Mouse (Mus musculus): ENCODE measurements around the gene Mogat1. TPM values are rescaled to one million over a fixed set of nuclear protein-coding genes. Genes with fewer than 3 reads are reported as not detected.
A peak's percentile ranks its signal among the peaks of the same experiment; 100 is the strongest.
"Not testable (repeated sequence)": the region's sequence is repeated elsewhere in the genome, so short reads cannot be mapped to it uniquely, and the experiment has no call there.

Mogat1 gene
- polyA plus RNA-seq (2014; fragmentation: Nextera tagmentation; extraction: Ambion mirVana), result not detected in 2 replicates

- H3K36me3 ChIP-seq (ENCODE audit: control insufficient read depth, insufficient read depth, low read length), result no peaks in the 10 kb centered on the region
These were observed at the start of gene Mogat1 for GRCm38 (mm10) chr1:78510862-78511261. TSS of gene Mogat1 (plus strand) at chr1:78510991.

GRCm38 (mm10) chr1:78472441-78472840 lies 38.4 kb upstream of the Mogat1 start:
- ATAC-seq (replicated peaks; ENCODE audit: low FRiP score), result no peak
- no peak overlapping the region for H3K4me3 ChIP-seq (ENCODE audit: low read depth, low read length)
- WGBS, result 90% methylated on average over 5 of the region's 5 CpGs

More at GRCm38 (mm10) chr1:78510862-78511261, at the start of gene Mogat1:
- no peak within 1 kb of the TSS for H3K27ac ChIP-seq (ENCODE audit: low read depth, low read length)
- H3K27me3 ChIP-seq (ENCODE audit: control insufficient read depth, insufficient read depth, low read length), result no peaks in the 10 kb centered on the region
- WGBS, result 61% methylated on average over 5 of the region's 5 CpGs
- H3K4me3 ChIP-seq (ENCODE audit: low read depth, low read length), result peak within 1 kb of the TSS; percentile 29
- peak within 1 kb of the TSS; percentile 55 for H3K4me2 ChIP-seq (ENCODE audit: low read depth, low read length, severe bottlenecking)
- DNase-seq (ENCODE audit: low spot score) (no peak), ATAC-seq (replicated peaks; ENCODE audit: low FRiP score) (no peak)
- peak within 1 kb of the TSS; percentile 55 for H3K9ac ChIP-seq (ENCODE audit: low read length)
- H3K9me3 ChIP-seq (ENCODE audit: control insufficient read depth, low read length), result no peaks in the 10 kb centered on the region
- H3K4me1 ChIP-seq (replicated peaks; ENCODE audit: control insufficient read depth, insufficient read depth, low read length), result 0 out of 2 replicates have a peak, but pooled peaks cover 3% of the 10 kb centered on the region

DNA sequence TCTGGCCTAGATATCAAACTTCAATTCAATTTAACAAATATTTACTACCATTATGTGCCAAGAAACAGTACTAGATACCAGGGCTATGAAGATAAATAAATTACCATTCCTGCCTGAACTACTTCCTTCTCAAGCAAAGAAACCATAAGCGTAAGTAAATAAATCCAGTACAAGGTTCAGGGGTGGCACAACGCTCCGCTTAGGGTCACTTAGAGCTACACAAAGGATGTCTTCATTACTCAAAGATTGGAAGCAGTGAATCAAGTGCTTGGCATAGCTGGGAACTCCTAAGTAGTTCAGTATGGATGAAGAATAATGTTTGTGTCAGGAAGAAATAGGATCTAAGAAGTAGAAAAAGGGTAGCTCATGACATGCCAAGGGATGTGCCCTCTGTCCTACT lies 27.4 kb upstream of the Mogat1 start:
- WGBS, result 89% methylated on average over 3 of the region's 3 CpGs
- DNase-seq (ENCODE audit: low spot score) (no peak), ATAC-seq (replicated peaks; ENCODE audit: low FRiP score) (no peak)
- H3K4me1 ChIP-seq (replicated peaks; ENCODE audit: control insufficient read depth, insufficient read depth, low read length), result peaks cover 7% of the 10 kb centered on the region; the same call in 1 of the 2 replicates
- H3K9me3 ChIP-seq (ENCODE audit: control insufficient read depth, low read length), result no peaks in the 10 kb centered on the region
- no peak overlapping the region for H3K27ac ChIP-seq (ENCODE audit: low read depth, low read length)
- H3K4me2 ChIP-seq (ENCODE audit: low read depth, low read length, severe bottlenecking), result no peak overlapping the region
- no peak overlapping the region for H3K9ac ChIP-seq (ENCODE audit: low read length)
- H3K36me3 ChIP-seq (ENCODE audit: control insufficient read depth, insufficient read depth, low read length), result no peaks in the 10 kb centered on the region
- H3K4me3 ChIP-seq (ENCODE audit: low read depth, low read length), result no peak overlapping the region
- H3K27me3 ChIP-seq (ENCODE audit: control insufficient read depth, insufficient read depth, low read length), result no peaks in the 10 kb centered on the region

More at GRCm38 (mm10) chr1:78472441-78472840, 38.4 kb upstream of the Mogat1 start:
- Histone ChIP-seq H3K4me1 (replicated peaks; ENCODE audit: control insufficient read depth, insufficient read depth, low read length) (no peaks in the 10 kb centered on the region), H3K36me3 (ENCODE audit: control insufficient read depth, insufficient read depth, low read length) (peaks cover 3% of the 10 kb centered on the region; the same call in 1 of the 2 replicates), H3K27ac (ENCODE audit: low read depth, low read length) (no peak overlapping the region), H3K4me2 (ENCODE audit: low read depth, low read length, severe bottlenecking) (no peak overlapping the region), H3K27me3 (ENCODE audit: control insufficient read depth, insufficient read depth, low read length) (no peaks in the 10 kb centered on the region), H3K9ac (ENCODE audit: low read length) (no peak overlapping the region), H3K9me3 (ENCODE audit: control insufficient read depth, low read length) (no peaks in the 10 kb centered on the region)
- no peak for DNase-seq (ENCODE audit: low spot score)

DNA sequence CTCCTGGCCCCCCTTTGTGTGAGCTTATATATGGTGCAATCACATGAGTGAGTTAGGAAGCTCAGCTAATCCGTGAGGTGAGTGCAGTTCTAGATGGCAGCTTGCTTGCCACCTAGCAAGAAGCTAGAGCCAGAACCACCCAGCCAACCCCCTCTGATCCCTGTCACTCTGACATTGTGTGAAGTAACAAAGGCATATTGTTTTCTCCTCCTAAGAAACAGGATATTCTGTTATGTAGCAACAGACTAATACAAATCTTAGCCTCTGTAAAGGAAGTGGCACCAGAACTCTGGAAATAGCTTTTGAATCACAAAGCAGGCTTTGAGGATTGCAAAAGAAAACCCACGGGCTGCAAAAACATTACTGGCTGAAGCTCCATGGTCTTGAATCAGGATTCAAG lies 26.4 kb upstream of the Mogat1 start:
- Histone ChIP-seq H3K27ac (ENCODE audit: low read depth, low read length) (no peak overlapping the region), H3K36me3 (ENCODE audit: control insufficient read depth, insufficient read depth, low read length) (no peaks in the 10 kb centered on the region), H3K9ac (ENCODE audit: low read length) (no peak overlapping the region), H3K27me3 (ENCODE audit: control insufficient read depth, insufficient read depth, low read length) (no peaks in the 10 kb centered on the region), H3K4me2 (ENCODE audit: low read depth, low read length, severe bottlenecking) (no peak overlapping the region), H3K9me3 (ENCODE audit: control insufficient read depth, low read length) (no peaks in the 10 kb centered on the region), H3K4me3 (ENCODE audit: low read depth, low read length) (no peak overlapping the region), H3K4me1 (replicated peaks; ENCODE audit: control insufficient read depth, insufficient read depth, low read length) (peaks cover 7% of the 10 kb centered on the region; the same call in 1 of the 2 replicates)
- ATAC-seq (replicated peaks; ENCODE audit: low FRiP score) (no peak), DNase-seq (ENCODE audit: low spot score) (no peak)
- 43% methylated on average over 2 of the region's 2 CpGs for WGBS

DNA sequence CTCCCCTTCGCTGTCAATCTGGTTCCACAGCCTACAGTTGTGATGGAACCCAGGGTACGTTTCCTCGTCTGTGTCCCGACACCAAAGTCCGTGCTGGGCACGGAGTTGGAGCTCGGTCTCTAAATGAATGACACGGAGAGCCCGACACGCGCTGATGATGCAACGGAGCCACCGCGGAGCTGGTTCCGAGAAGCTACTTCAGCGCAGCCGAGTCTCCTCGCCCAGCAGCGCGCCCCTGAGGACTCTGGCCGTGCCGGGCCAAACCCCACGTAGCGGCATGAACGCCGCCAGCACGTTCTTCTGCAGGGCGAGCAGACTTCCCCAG lies 22.4 kb upstream of the Mogat1 start:
- 0% methylated on average over 28 of the region's 28 CpGs for WGBS
- Histone ChIP-seq H3K9ac (ENCODE audit: low read length) (peak overlapping the region; percentile 83), H3K27me3 (ENCODE audit: control insufficient read depth, insufficient read depth, low read length) (no peaks in the 10 kb centered on the region), H3K4me1 (replicated peaks; ENCODE audit: control insufficient read depth, insufficient read depth, low read length) (peaks cover 7% of the 10 kb centered on the region; the same call in 1 of the 2 replicates), H3K27ac (ENCODE audit: low read depth, low read length) (no peak overlapping the region), H3K4me3 (ENCODE audit: low read depth, low read length) (peak overlapping the region; percentile 80), H3K36me3 (ENCODE audit: control insufficient read depth, insufficient read depth, low read length) (no peaks in the 10 kb centered on the region), H3K4me2 (ENCODE audit: low read depth, low read length, severe bottlenecking) (peak overlapping the region; percentile 87), H3K9me3 (ENCODE audit: control insufficient read depth, low read length) (no peaks in the 10 kb centered on the region)
- DNase-seq (ENCODE audit: low spot score) (no peak), ATAC-seq (replicated peaks; ENCODE audit: low FRiP score) (no peak)

DNA sequence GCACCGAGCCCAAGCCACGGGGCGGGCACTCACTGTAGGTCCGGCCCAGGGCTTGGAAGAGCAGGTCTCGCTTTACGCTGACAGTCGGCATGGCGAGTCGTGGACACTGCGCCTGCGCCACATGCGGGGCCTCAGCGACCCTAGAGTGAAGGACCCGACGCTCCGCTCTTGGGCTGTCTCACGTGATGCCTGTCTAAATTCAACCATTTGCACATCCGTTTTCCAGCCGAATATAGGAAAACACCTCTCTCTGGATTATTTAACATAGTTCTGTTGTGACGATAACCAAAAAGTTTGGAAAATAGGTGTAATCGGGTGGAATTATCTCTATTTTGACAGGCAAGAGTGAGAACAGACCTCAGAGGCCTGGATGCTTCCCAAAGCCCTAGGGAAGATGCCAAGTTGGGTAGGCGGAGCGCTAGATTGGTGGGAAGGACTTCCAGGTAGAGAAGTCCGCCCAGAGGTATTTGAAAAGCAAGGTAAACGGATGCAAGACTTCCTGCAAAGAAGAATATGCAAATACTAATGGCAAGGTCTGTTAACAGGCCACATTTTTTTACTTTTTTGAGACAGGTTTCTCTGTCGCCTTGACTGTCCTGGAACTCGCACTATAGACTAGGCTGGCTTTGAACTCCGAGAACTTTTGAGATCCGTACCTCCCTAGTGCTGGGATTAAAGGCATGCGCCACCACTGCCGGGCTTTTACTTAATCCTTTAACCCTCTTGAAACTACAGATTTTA lies 21.9 kb upstream of the Mogat1 start, which contains the start of gene Farsb:
Gene Farsb (minus strand): TSS at position 146 of the 741 bp plus-strand sequence.
- Histone ChIP-seq H3K27ac (ENCODE audit: low read depth, low read length) (no peak within 1 kb of the TSS), H3K36me3 (ENCODE audit: control insufficient read depth, insufficient read depth, low read length) (no peaks in the 10 kb centered on the region), H3K4me2 (ENCODE audit: low read depth, low read length, severe bottlenecking) (peak within 1 kb of the TSS; percentile 87), H3K4me3 (ENCODE audit: low read depth, low read length) (peak within 1 kb of the TSS; percentile 80), H3K9ac (ENCODE audit: low read length) (peak within 1 kb of the TSS; percentile 83), H3K27me3 (ENCODE audit: control insufficient read depth, insufficient read depth, low read length) (no peaks in the 10 kb centered on the region), H3K9me3 (ENCODE audit: control insufficient read depth, low read length) (no peaks in the 10 kb centered on the region), H3K4me1 (replicated peaks; ENCODE audit: control insufficient read depth, insufficient read depth, low read length) (peaks cover 7% of the 10 kb centered on the region; the same call in 1 of the 2 replicates)
- DNase-seq (ENCODE audit: low spot score), result peak; percentile 92
- under 1% methylated on average over 31 of the region's 31 CpGs for WGBS
- peak; percentile 96 for ATAC-seq (replicated peaks; ENCODE audit: low FRiP score)

- Histone ChIP-seq H3K4me2 (ENCODE audit: low read depth, low read length, severe bottlenecking) (no peak overlapping the region), H3K4me1 (replicated peaks; ENCODE audit: control insufficient read depth, insufficient read depth, low read length) (peaks cover 7% of the 10 kb centered on the region; the same call in 1 of the 2 replicates), H3K27ac (ENCODE audit: low read depth, low read length) (no peak overlapping the region), H3K9ac (ENCODE audit: low read length) (no peak overlapping the region), H3K4me3 (ENCODE audit: low read depth, low read length) (no peak overlapping the region), H3K9me3 (ENCODE audit: control insufficient read depth, low read length) (no peaks in the 10 kb centered on the region), H3K27me3 (ENCODE audit: control insufficient read depth, insufficient read depth, low read length) (no peaks in the 10 kb centered on the region), H3K36me3 (ENCODE audit: control insufficient read depth, insufficient read depth, low read length) (no peaks in the 10 kb centered on the region)
- ATAC-seq (replicated peaks; ENCODE audit: low FRiP score) (no peak), DNase-seq (ENCODE audit: low spot score) (no peak)
- WGBS, result 84% methylated on average over 1 of the region's 1 CpGs
These were observed 20.6 kb upstream of the Mogat1 start for GRCm38 (mm10) chr1:78490143-78490542.

- Histone ChIP-seq H3K9me3 (ENCODE audit: control insufficient read depth, low read length) (no peaks in the 10 kb centered on the region), H3K4me2 (ENCODE audit: low read depth, low read length, severe bottlenecking) (no peak overlapping the region), H3K4me1 (replicated peaks; ENCODE audit: control insufficient read depth, insufficient read depth, low read length) (no peaks in the 10 kb centered on the region), H3K27ac (ENCODE audit: low read depth, low read length) (no peak overlapping the region), H3K9ac (ENCODE audit: low read length) (no peak overlapping the region), H3K36me3 (ENCODE audit: control insufficient read depth, insufficient read depth, low read length) (no peaks in the 10 kb centered on the region), H3K27me3 (ENCODE audit: control insufficient read depth, insufficient read depth, low read length) (no peaks in the 10 kb centered on the region), H3K4me3 (ENCODE audit: low read depth, low read length) (no peak overlapping the region)
- WGBS, result 93% methylated on average over 16 of the region's 16 CpGs
- no peak for DNase-seq (ENCODE audit: low spot score)
- no peak for ATAC-seq (replicated peaks; ENCODE audit: low FRiP score)
These were observed 9.8 kb upstream of the Mogat1 start for GRCm38 (mm10) chr1:78501036-78501435.

DNA sequence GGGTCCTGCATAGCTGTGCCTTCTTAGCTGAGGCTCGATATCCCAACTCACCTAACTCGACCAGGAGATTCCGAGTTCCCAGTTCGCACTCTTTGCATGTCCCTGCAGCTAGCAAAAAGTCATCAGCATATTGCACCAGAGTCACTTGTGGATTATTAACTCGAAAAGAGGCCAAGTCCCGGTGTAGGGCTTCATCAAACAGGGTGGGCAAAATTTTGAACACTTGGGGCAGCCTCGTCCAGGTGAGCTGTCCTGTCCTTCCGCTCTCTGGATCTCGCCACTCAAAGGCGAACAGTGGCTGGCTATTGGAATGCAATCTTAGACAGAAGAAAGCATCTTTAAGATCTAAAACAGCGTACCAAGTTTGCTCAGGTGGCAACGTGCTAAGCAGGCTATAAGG lies 8.9 kb upstream of the Mogat1 start:
- whole genome bisulfite sequencing, result 89% methylated on average over 12 of the region's 12 CpGs
- not testable (repeated sequence) for H3K4me1 ChIP-seq (replicated peaks; ENCODE audit: control insufficient read depth, insufficient read depth, low read length); ATAC-seq (replicated peaks; ENCODE audit: low FRiP score)

More for the DNA sequence above, 8.9 kb upstream of the Mogat1 start:
- not testable (repeated sequence) for H3K4me2 ChIP-seq (ENCODE audit: low read depth, low read length, severe bottlenecking); H3K4me3 ChIP-seq (ENCODE audit: low read depth, low read length); H3K27me3 ChIP-seq (ENCODE audit: control insufficient read depth, insufficient read depth, low read length); H3K27ac ChIP-seq (ENCODE audit: low read depth, low read length); H3K9me3 ChIP-seq (ENCODE audit: control insufficient read depth, low read length); H3K36me3 ChIP-seq (ENCODE audit: control insufficient read depth, insufficient read depth, low read length); H3K9ac ChIP-seq (ENCODE audit: low read length); DNase-seq (ENCODE audit: low spot score)

All from forebrain, embryonic 11.5 days (tissue).